Mouse (Mus musculus): ENCODE results near the gene Itsn2.
"Not testable (repeated sequence)": the region's sequence is repeated elsewhere in the genome, so short reads cannot be mapped to it uniquely, and the experiment has no call there.

Gene Itsn2

GRCm38 (mm10) chr12:4708881-4709604, 116.6 kb downstream of the Itsn2 start:
- in situ Hi-C loops (cut with MboI): no loop called here

GRCm38 (mm10) chr12:4709926-4710325, 117.5 kb downstream of the Itsn2 start:
- in situ Hi-C loops (cut with MboI): no loop called here

DNA sequence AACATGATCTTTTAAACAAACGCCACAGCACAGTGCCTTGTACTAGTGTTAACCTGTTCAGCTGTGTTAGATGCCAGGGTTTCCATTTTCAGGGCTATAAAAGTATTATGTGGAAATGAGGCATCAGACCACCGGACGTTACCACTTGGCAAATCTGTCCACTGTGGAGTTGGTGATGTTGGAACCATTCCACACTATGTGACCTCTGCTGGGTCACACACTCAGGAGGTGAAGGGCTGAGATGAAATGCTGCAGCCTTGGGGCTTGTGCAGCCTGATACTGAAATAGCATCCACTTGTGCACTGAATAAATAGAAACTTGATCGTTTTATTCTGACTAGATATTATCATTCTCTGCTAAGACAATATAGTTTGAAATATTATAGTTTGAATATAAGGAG, 120.9 kb downstream of the Itsn2 start:
- in situ Hi-C loops (cut with MboI): no loop called here

- in situ Hi-C loops (cut with MboI): no loop called here
These were observed 123.2 kb downstream of the Itsn2 start for GRCm38 (mm10) chr12:4715606-4716005.

DNA sequence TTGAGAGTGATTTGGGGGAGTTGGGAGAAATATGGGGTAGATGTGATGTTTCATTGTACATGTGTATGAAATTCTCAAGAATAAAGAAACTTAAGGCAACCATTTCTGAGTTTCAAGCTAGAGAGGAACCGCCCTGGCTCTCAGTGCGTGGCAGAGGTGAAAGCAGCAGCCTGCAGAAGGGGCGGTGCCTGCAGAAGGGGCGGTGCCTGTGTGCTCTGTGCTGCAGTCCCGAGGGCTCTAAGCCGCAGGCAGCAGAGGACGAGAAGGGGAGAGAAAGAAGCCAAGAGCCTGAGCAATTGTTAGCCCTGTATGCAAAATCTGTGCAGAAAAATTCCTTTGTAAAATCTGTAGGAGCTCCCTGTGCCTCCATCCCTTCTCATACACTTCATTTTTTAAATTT, 125.0 kb downstream of the Itsn2 start:
- in situ Hi-C loops (cut with MboI): no loop called here

GRCm38 (mm10) chr12:4719066-4719761, 126.8 kb downstream of the Itsn2 start:
- in situ Hi-C loops (cut with MboI): no loop called here

- in situ Hi-C loops (cut with MboI): no loop called here
These were observed 127.6 kb downstream of the Itsn2 start for GRCm38 (mm10) chr12:4719762-4720754.

GRCm38 (mm10) chr12:4729165-4729564, 136.7 kb downstream of the Itsn2 start:
- in situ Hi-C loops (cut with MboI): no loop called here

DNA sequence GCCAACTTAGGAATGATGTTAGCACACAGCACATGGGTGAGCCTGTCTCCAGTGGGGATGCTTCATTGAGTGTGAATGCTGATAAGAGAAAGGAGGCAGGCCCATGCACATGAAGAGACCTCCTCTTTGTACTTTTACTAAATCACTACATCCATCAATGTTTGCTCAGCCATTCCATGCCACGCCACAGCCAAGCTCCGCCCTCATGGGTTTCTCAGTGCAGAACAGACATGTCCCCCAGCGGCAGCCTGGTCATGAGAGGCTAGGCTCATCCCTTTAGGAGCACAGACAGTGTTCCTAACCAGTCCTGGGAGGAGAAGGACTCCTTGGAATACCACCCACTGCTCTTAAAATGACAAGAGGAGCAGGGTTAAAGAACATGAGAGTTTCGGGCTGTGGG, 139.2 kb downstream of the Itsn2 start:
- in situ Hi-C loops (cut with MboI): no loop called here

- in situ Hi-C loops (cut with MboI): no loop called here
These were observed 139.9 kb downstream of the Itsn2 start for GRCm38 (mm10) chr12:4732332-4732731.

DNA sequence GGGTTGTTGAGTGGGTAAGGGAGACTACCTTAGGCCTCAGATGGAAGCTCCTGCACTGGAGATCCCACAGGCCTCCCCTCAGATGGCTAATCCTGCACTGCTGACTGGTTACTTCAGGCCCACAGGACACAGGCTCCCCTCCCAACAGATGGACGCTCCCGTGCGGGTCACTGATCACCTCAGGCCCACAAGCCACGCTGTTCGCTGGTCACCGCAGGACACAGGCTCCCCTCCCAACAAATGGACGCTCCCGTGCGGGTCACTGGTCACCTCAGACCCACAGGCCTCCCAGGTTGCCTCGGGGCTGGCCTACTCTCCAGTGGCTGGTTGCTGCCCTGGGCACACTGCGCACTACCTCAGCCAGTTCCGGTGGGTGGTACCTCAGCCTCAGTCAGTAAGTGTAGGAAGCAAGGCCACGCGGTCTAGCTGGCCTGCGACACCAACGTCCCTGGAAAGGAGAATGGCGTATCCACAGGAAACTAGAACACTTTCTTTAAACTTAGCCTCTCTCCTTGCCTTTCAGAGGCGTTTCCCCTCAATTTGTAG, 145.7 kb downstream of the Itsn2 start, which contains the start of gene Fam228a:
Gene Fam228a, minus strand, starts transcription at position 400 of the 546 bp plus-strand sequence.
- in situ Hi-C loops (cut with MboI): no loop called here

- in situ Hi-C loops (cut with MboI): no loop called here
These were observed 148.4 kb downstream of the Itsn2 start for GRCm38 (mm10) chr12:4740823-4741222.

DNA sequence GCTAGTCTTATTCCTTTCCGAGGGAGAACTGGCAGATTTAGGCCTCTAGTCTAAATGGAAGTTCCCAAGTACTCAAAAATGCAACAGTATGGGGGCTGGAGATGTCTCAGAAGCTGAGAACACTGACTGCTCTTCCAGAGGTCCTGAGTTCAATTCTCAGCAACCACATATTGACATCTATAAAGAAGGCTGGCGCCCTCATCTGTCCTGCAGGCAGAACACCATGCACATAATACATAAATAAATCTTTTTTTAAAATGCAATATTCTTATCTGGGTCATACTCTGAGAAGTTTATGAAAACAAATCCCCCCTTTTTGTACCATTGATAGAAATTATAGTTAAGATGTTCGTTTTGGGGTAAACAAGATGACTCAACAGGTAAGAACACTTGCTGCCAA, 149.7 kb downstream of the Itsn2 start:
- in situ Hi-C loops (cut with MboI): no loop called here

DNA sequence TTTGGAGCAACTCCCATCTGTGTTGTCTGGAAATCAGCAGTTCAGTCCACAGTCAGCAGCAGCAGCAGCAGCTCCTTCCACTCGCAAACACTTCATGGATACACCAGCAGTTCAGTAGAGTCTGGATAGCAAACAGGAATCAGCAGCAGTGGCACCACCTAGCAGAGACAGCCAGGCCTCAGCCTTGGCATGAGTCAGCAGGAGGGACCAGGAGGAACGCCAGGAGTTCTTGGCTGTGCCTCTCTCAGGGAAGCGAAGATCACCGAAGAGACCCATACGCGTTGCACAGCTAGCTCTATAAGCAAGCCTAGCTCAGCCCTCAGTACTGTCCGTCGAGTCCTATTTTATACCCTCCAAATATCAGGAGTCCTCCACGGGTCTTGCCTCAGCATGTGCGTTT, 152.0 kb downstream of the Itsn2 start:
- in situ Hi-C loops (cut with MboI): no loop called here

GRCm38 (mm10) chr12:4754451-4754850, 162.0 kb downstream of the Itsn2 start:
- in situ Hi-C loops (cut with MboI): not testable (repeated sequence)

DNA sequence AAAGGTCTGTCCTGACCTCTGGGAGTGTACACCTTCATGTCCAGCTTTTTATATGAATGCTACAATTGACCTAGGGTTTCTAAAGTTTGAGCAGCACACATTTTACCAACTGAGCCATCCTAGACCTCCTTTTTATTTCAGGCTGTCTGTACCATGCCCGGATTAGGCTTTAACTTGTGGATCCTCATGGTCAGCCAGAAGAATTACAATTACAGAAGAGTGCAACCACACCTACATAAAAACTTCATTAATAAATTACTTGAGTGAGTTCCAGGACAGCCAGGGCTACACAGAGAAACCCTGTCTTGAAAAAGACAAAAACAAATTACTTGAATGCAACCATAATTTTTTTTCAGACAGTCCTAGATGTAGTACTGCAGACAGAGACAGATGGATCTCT, 164.6 kb downstream of the Itsn2 start:
- in situ Hi-C loops (cut with MboI): no loop called here
